Mouse (Mus musculus): ENCODE results near the gene Ablim1.

Ablim1 gene

GRCm38 (mm10) chr19:57340900-57341742 is 26.4 kb upstream of the Ablim1 start:
- no peak for DNase-seq

GRCm38 (mm10) chr19:57339281-57339864 is 24.7 kb upstream of the Ablim1 start:
- no peak for DNase-seq

- DNase-seq = no peak
Measured at GRCm38 (mm10) chr19:57335135-57335534, 20.4 kb upstream of the Ablim1 start.

GRCm38 (mm10) chr19:57333356-57333755 is 18.6 kb upstream of the Ablim1 start:
- no peak for DNase-seq

GRCm38 (mm10) chr19:57331237-57331636 is 16.5 kb upstream of the Ablim1 start:
- DNase-seq = no peak

GRCm38 (mm10) chr19:57330309-57330708 is 15.6 kb upstream of the Ablim1 start:
- no peak for DNase-seq

GRCm38 (mm10) chr19:57328792-57329191 is 14.1 kb upstream of the Ablim1 start:
- peak; percentile 70 for DNase-seq

GRCm38 (mm10) chr19:57328269-57328668 is 13.6 kb upstream of the Ablim1 start:
- no peak for DNase-seq

GRCm38 (mm10) chr19:57327679-57328078 is 13.0 kb upstream of the Ablim1 start:
- no peak for DNase-seq

GRCm38 (mm10) chr19:57325748-57326300 is 11.1 kb upstream of the Ablim1 start:
- DNase-seq = peak; percentile 86

GRCm38 (mm10) chr19:57323087-57323486 is 8.4 kb upstream of the Ablim1 start:
- peak; percentile 30 for DNase-seq

GRCm38 (mm10) chr19:57322491-57322890 is 7.8 kb upstream of the Ablim1 start:
- DNase-seq = no peak

GRCm38 (mm10) chr19:57321839-57322238 is 7.1 kb upstream of the Ablim1 start:
- no peak for DNase-seq

- DNase-seq = no peak
Measured at GRCm38 (mm10) chr19:57320656-57321382, 6.1 kb upstream of the Ablim1 start.

- DNase-seq = no peak
Measured at GRCm38 (mm10) chr19:57316597-57316996, 1.9 kb upstream of the Ablim1 start.

- DNase-seq = no peak
Measured at GRCm38 (mm10) chr19:57315013-57315565, 370 bp upstream of the Ablim1 start.

- no peak for DNase-seq
Measured at GRCm38 (mm10) chr19:57313891-57314345, 801 bp downstream of the Ablim1 start.

GRCm38 (mm10) chr19:57313226-57313625 is 1.5 kb downstream of the Ablim1 start:
- no peak for DNase-seq

GRCm38 (mm10) chr19:57309980-57310379 is 4.7 kb downstream of the Ablim1 start:
- DNase-seq = no peak

GRCm38 (mm10) chr19:57306601-57307000 is 8.1 kb downstream of the Ablim1 start:
- no peak for DNase-seq

- DNase-seq = no peak
Measured at GRCm38 (mm10) chr19:57305972-57306371, 8.7 kb downstream of the Ablim1 start.

GRCm38 (mm10) chr19:57304666-57305065 is 10.1 kb downstream of the Ablim1 start:
- no peak for DNase-seq

GRCm38 (mm10) chr19:57301961-57302395 is 12.7 kb downstream of the Ablim1 start:
- no peak for DNase-seq

All from retina, postnatal 1 day (tissue).